Mouse (Mus musculus): ENCODE results near the gene Pomgnt1.
A peak's percentile ranks its signal among the peaks of the same experiment; 100 is the strongest.

Gene Pomgnt1

DNA sequence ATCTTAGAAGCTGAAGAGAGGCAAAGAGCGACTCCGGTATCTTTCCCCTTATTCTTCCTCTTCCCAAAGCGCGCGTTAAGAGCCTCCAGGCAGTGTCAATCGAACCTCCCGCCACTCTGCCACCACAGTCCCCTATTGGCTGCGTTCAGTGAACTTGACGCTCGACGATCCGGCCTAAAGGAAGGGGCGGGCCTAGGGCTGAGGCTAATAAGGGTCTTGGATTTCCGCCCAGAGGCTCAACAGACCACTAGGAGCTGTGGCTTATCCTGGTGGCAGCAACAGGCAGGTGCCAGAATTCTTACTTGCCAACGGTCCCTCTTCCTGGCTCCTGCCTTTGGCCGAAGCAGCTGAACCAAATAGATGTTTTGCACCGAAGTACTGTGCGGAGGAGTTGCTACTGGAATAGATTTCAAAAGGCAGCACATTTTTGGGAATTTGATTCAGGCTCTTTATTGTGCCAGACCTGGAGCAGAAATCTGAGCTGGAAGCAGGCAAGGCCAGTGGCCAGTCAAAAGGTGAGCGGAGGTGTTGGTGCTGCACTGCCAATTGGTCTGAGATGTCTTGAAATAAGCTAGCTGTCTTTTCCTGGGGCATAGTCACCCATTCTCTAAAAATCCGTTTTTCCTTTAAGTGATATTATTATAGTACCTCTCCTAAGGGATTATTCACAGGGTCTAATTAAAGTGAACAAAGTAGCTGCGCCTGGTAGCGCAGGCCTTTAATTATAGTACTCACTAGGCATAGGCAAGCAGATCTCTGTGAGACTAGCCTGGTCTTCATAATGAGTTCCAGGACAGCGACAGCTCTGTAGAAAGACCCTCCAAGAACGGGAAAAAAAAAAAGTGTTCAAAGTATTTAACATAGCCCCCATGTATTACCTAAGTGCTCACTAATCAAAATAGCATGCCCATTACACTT, at the start of gene Pomgnt1, which contains the start of gene Rad54l:
Pomgnt1 (plus strand) TSS at position 239 of the 918 bp plus-strand sequence.
Rad54l (minus strand) TSS at position 89 of the 918 bp plus-strand sequence.
- DNase-seq (ENCODE audit: low read depth): peak; percentile 65

DNA sequence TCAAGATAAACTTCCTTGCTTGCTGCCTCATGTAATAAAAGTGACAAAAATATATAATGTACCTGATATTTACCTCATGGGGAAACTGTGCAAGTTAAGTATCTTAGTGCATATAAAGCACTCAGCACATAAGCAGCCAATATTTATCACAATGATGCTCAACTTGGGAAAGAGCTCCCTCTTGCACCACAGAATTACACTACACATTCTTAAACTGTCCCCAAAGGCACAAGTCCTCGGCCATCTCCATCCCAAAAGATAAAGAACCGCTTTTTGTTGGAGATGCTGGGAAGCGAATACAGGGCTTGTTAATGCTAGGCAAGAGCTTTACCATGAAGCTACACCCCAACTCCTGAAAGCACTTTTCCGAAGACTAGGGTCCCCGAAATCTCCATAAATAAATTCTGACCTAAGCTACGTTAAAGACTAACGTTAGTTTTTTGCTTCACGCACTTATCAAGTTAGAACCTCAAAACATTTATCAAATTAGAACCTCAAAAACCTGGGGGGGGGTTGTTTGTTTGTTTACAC, 49.4 kb upstream of the Pomgnt1 start:
- peak; percentile 67 for DNase-seq (ENCODE audit: low read depth)

DNA sequence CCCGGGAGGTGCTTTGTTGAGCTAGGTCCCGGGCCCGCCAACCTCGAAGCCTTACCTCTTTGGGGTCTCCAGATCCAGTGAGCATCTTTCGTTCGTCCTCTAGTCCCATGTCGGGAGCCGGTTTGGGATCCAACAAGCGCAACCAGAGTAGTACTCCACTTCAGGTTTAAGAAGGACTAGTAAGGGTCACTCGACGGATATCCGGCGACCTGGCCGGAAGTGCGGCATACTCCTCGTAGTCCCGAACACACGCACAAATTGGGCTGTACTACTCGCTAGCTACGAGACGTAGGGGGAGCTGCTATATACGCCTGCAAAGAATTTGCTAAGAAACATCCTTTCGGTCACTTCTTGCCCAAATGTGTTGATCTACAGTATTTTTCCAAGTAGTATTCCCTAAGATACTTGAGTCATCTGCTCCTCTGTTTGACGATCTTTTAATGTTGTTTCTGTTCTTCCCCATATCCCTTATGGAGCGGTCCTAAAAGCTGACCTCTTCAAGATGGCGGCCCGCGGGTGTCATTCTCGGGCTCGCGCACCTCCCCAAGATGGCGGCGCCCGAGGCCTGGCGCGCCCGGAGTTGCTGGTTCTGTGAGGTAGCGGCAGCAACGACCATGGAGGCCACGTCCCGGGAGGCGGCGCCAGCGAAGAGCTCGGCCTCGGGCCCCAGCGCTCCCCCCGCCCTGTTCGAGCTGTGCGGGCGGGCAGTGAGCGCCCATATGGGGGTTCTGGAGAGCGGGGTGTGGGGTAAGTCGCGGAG, 48.6 kb upstream of the Pomgnt1 start, which contains the start of the genes Uqcrh and Lrrc41:
Uqcrh (minus strand) TSS at position 211 of the 760 bp plus-strand sequence.
Lrrc41 (plus strand) TSS at position 409 of the 760 bp plus-strand sequence.
- DNase-seq (ENCODE audit: low read depth): peak; percentile 99

DNA sequence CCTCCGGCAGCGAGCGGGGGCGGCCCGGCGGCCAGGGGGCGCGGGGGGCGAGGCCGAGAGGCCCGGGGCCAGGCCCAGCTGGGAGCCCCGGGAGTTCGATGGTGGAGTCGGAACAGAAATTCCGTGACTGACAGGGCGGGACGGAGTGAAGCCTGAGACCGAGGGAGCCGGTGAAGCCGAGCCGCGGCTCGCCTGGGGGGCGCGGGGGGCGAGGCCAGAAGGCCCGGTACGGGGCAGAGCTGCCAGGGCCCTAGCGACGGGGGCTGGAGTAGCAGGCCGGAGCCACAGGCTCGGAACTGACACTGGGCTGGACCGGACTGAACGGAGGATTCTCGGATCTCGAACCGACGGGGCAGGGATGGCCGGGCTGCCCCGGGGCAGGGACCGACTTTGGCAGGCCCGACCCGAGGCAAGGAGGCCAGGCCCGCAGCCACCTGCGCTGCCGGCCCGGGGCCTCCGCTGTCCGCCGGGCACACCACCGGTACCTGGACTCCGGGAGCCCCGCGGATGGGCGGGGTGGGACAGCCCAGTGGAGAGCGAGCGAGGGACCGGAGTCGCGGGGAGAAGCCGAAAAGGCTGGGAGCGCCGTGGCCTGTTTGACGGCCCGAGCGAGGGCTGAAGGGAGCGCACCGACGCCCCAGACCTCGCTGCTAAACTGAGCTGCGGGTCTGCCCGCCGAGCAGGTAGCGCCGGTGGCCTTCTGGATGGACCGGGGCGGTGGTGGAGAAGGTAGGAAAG, 47.8 kb upstream of the Pomgnt1 start:
- DNase-seq (ENCODE audit: low read depth): peak; percentile 78

DNA sequence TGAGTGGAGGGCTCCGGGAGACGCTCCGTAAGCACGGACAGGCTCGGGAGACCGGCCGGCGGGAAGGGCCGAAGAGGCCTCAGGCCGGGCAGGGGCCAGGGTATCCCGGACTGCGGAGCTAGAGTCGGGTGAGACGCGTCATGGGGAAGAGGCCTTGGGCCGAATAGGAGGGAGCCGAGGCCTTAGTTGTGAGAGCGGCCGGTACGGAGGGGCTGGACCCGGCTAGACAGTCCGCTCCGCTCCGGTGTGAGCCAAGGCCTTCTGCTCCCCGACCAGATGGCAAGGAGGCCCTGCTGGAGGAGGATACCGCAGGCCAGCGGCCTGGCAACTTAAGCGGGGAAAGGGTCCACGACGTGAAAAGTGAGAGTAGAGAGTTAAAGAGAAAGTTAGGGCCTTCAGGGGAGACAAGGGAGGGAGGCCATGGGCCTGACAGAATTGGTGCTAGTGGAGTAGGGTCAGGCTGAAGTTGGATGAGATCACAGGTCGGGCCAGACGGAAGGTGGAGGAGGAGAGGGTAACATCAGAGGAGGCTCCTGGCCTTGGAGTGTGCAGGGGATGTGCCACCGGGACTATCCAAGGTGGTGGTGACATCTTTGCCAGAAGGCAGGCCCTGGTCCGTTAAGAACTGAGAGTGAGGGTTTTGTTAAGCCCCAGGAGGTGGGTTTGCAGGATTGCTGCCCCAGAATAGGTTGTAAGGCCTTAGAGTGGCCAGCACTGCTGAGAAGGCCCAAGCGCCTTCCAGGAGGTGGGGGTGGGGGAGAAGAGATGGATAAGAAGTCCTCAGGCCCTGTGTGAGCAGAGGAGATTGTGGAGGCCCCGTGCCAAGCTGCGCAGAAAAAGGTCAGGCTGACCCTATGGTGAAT, 47.0 kb upstream of the Pomgnt1 start:
- peak; percentile 42 for DNase-seq (ENCODE audit: low read depth)

DNA sequence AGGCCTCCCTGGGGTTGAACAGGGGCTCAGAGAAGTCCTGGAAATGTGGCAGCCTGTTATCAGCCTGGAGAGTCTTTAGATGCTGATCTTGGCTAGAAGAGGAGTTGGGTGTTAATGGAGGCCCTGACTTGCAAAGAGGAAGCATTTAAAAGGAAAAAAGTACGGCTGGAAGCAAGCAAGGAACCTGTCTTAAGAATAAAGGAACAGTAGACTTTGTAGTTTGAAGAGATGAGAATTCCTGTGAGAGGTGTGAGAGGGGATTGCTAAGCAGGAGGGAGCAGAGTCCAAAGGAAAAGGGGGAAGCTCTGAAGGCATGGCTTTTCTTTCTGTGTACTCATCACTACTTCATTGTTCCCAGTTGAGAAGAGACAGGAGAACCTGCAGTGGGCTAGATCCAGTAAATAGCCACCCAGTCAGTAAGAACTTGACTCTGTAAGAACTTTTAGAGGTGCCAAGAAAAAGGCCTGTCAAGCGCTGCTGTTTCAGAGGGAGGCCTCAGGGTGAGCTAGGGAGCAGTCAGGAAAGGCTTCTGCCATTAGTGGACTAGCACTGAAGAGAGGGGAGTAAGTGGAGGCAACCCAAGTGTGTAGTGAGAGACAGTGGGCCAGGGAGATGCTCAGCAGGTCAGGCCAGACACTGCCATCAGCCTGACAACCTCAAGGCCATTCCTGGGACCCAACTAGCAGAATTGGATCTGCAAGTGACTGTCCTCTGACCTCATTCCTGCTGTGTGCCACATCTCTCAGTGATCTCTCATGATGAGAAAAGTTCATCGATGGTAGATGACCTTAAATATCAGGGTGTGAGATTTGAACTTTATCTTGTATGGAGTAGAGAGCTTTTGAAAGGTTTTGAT, 46.2 kb upstream of the Pomgnt1 start:
- DNase-seq (ENCODE audit: low read depth): no peak

DNA sequence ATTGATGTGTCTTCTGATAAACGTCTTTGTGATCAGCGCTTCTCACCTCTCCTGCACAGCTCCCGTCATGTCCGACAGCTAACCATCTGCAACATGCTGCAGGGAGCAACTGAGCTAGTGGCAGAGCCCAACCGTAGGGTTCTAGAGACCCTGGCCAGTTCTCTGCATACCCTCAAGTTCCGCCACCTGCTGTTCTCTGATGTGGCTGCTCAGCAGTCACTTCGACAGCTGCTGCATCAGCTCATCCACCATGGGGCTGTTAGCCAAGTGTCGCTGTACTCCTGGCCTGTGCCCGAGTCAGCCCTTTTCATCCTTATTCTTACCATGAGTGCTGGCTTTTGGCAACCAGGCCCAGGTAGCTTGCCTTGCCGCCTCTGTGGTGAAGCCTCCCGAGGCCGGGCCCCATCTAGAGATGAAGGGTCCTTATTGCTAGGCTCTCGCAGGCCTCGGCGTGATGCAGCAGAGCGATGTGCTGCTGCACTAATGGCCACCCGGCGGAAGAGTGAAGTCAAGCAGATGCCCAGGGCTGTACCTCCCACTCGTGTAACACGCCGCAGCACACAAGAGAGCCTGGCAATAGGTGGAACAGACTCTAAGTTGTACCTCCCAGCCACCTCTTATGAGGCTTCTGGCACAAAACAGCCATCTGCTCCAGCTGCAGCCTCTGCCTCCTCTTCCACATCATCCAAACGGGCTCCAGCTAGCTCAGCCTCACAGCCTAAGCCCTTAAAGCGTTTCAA, 35.0 kb upstream of the Pomgnt1 start:
- DNase-seq (ENCODE audit: low read depth): no peak

DNA sequence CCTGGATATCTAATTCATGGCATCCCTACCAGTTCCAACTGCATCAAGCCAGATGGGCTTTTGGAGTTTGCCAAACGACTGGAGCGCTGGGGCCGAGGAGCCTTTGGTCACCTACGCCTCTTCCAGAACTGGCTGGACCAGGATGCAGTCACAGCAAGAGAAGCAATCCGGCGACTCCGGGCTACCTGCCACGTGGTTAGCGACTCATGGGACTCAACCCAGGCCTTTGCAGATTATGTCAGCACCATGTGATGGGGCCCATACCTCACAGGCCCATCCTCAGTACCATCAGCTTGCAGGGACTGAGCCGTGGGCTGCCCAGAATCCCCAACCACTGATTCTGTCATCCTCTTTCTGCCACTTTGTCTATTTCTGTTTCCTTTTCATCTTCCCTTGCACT, 27.3 kb upstream of the Pomgnt1 start:
- no peak for DNase-seq (ENCODE audit: low read depth)

DNA sequence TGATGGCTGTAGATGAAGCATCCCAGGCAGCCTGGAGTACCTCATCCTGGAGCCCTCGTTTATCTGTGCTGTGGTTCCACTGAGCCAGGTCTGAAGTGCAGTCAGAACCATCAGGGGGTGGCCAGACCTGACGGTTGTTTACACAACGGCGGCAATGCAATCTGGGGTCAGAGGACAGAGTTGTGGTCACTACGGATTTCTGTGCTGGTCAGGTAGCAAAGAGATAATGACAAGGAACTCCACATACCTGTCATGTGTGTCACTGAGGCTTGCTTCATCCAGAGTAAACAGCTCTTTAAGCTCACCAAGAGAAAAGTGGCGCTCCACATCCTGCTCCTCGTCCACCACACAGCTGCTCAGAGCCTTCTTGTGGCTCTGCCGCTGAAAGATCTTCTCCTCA, 26.4 kb upstream of the Pomgnt1 start:
- DNase-seq (ENCODE audit: low read depth): no peak

DNA sequence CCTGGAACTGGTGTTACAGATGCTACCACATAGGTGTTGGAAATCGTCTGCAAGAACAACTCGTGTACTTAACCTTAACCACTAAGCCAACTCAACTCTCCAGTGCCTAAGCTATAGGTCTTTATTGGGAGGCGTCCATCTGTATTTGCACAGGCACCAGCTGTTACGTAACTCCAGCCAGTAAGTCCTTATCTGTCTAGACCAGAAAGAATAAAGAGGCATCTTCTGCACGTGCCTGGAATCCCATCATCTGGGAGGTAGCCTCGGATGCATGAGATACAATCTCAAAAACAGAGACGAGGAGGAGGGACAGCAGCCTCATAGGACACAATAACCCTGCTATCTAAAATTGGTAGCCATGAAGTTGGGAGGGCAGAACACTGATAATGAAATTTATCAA, 22.7 kb upstream of the Pomgnt1 start:
- DNase-seq (ENCODE audit: low read depth): no peak

DNA sequence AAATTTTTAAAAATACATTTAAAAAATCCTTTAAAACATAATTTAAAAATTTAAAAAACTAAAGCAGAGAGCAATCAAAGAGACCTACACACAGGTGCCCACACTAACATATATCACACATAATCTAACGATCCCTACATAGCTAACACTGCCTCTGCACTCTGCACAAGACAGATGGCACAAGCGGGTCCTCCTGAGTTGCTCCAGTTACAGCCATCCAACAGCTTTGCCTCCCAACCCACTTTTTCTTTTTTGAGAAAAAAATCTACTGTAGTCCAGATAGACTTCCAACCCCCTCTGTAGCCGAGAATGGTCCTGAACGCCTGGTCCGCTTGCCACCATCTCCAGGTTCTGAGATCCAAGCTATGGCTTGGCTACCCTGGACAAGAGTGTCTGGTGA, 18.4 kb upstream of the Pomgnt1 start:
- DNase-seq (ENCODE audit: low read depth): no peak

DNA sequence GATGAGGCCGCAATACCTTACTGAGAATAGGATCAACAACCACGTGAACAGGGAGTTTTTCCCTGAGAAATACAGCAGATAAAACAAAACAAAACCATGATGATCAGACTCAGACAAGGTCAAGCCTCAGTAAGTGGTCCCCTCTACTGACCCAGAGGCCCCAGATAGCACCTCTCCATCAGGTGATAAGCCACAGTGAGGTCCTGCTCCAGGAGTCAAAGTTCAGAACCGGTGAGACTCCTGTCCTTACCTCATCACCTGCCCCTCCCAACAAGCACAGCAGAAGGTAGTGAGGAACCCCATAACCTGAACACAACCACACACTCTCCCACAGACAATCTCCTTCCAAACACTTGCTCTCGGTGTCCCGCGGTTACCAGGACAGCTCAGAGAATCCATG, 12.9 kb upstream of the Pomgnt1 start:
- no peak for DNase-seq (ENCODE audit: low read depth)

DNA sequence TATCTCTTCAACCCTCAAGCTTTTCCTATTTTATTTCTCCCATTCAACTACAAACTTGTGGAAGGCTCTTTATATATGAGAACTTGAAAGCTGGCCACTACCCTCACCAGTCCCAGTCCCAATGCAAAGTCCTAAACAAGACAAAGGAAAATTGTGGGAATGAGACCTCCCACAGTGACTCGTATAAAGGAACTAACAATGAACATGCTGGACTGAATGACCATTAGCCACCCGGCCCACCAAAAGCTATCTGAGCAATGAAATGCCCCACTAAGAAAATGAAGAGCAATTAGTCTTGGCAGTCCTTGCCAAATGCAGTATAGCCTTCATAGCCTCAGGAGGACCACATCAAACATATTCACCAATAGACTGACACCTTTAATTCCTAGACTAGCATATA, 12.2 kb upstream of the Pomgnt1 start:
- no peak for DNase-seq (ENCODE audit: low read depth)

DNA sequence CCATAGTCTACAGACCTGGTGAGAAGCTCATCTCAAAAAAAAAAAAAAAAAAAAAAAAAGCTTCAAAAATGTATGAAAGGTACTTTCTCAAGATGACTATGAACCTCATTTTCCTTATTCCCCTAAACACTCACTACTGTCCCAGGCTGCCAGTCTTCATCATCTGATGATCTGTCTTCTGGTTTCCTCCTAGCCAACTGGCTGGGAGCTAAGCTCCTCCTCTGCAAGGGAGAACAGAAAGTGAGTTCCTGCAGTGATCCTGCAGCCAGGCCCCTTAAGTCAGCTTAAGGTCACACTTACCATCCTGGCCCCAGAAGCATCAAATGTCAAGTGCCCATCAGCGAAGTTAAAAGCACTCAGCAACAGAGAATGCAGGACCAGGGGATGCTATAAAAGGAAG, 878 bp upstream of the Pomgnt1 start:
- no peak for DNase-seq (ENCODE audit: low read depth)

DNA sequence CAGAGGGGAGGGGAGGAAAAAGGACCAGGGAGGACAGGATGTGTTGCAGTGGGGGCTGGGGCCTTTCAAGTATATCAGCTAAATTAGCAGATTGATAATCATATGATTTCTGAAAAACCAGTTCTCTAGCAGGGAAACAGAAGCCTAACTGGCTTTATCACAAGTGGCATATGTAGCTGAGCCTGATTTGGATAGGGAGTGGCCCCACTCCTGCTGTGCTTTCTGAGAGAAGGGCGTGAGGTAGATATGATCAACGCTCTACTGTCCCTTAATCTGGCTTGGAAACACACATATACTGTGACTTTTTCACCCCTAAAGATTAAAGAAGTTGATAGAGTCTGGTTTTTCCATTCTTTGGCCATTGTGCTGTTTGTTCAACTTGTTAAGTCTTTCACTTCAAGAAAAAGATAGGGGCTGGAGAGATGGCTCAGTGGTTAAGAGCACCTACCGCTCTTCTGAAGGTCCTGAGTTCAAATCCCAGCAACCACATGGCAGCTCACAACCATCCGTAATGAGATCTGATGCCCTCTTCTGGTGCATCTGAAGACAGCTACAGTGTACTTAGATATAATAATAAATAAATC, 2.3 kb downstream of the Pomgnt1 start:
- no peak for DNase-seq (ENCODE audit: low read depth)

DNA sequence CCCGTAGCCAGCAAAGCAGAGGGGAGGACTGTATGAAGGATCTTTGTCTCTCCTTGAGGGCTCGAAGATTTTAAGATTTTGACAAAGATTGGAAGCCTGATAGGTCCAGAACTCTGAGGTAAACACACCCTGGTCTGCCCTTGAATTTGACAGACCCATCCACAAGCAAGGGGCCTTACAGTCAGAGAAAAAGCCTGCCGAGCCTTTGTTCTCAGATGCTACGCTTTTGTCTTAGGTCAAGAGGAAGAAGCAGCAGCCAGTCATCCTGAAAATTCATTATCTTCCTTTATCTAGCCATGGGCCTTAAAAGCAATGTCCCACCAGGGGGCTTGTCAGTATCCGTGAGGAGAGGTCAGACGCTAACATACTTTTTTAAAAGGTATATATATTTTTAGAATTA, 4.3 kb downstream of the Pomgnt1 start:
- no peak for DNase-seq (ENCODE audit: low read depth)

DNA sequence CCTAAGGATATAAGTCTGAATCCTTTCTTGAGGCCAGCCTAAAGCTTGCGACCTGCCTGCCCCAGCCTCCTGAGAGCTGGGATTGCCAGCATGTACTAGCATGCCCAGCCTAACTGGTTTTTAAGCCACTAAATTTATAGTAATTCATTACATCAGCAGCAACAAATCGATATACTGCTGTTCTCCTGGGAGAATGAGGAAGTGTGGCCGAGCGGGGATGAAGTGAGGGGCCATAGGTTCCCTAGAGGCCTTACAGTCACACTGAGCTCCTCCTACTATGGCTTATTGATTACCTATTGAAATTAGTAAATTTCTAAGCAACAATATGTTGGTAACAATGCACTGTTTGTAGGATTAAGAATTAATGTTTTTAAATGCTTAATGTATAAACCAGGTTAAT, 9.5 kb downstream of the Pomgnt1 start:
- no peak for DNase-seq (ENCODE audit: low read depth)

DNA sequence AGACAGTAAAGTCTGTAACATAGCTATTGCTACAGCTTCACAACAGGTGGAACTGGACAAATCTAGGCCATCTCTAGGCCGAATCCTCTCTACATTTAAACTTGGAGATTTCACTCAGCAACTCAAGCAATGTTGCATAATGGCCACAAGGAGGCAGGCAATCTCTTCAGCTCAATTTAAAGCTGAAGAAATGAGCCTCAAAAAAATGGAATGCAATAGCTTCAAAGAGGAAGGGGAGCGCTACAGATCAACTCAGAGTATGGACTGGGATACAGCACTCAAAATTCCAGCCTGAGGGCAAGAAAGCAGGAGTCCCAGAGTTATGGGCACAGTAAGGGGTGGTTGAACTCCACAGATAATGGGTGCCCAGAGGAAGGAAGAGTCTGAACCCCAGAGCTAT, 11.3 kb downstream of the Pomgnt1 start:
- peak; percentile 59 for DNase-seq (ENCODE audit: low read depth)

DNA sequence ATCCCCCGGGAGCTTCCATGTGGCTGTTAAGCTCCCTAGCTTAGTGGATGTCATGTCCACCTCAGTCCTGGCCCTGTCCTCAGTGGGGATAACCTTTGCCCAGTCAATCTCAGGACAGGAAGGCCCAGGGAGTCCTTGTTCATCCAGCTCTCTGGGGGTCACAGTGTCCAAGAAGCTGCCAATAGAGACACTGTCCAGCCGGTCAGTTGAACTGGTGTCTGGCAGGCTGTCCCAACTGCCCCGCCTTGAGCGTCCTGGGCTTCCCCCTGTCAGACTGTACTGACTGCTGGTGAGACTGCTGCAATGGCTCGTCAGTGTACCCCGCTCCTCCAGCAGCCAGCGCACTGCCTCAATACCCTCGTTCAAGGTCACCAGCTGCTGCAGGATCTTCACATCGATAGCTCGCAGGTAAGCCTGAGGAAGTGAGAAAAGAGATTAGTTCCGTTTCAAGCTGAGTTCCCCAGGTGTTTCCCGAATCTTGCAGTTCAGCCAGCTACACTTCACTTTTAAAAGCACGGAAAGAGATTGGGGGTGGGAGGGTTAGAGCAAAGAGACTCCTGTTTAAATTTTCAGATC, 13.9 kb downstream of the Pomgnt1 start:
- no peak for DNase-seq (ENCODE audit: low read depth)

Measured in naive thymus-derived CD4-positive, alpha-beta T cell, adult 2 months (primary cell).